Mouse (Mus musculus) adrenal gland (tissue): ENCODE data around the gene Zfp451.
"Not testable (repeated sequence)": the region's sequence is repeated elsewhere in the genome, so short reads cannot be mapped to it uniquely, and the experiment has no call there.

Source experiments
- intact Hi-C: fragments of 180-260 bp; cut with DNase I; formaldehyde crosslinking; loops from one replicate; pipeline ENCODE4 v1.15.1; 2025

Zfp451 gene

GRCm38 (mm10) chr1:33758488-33758887, 55.9 kb downstream of the Zfp451 start:
- intact Hi-C loops: loop anchor here (5.0 kb wide), 1 partner anchor 59 kb away; no protein-coding TSS in a partner anchor

GRCm38 (mm10) chr1:33757491-33758041, 56.8 kb downstream of the Zfp451 start, which contains the start of gene Bag2:
Gene Bag2, minus strand, starts transcription at chr1:33757795.
- intact Hi-C loops: loop anchor here (5.0 kb wide), 1 partner anchor 60 kb away; no protein-coding TSS in a partner anchor

- intact Hi-C loops: loop anchor here (5.0 kb wide), 1 partner anchor 60 kb away; no protein-coding TSS in a partner anchor
Observed at GRCm38 (mm10) chr1:33757033-33757413, 57.4 kb downstream of the Zfp451 start.

- intact Hi-C loops: loop anchor here (5.0 kb wide), 1 partner anchor 61 kb away; no protein-coding TSS in a partner anchor
Observed at GRCm38 (mm10) chr1:33756258-33757032, 58.0 kb downstream of the Zfp451 start.

GRCm38 (mm10) chr1:33755799-33756198, 58.6 kb downstream of the Zfp451 start:
- intact Hi-C loops: loop anchor here (5.0 kb wide), 1 partner anchor 62 kb away; no protein-coding TSS in a partner anchor

- intact Hi-C loops: loop anchor here (5.0 kb wide), 1 partner anchor 62 kb away; no protein-coding TSS in a partner anchor
Observed at GRCm38 (mm10) chr1:33754965-33755735, 59.2 kb downstream of the Zfp451 start.

- intact Hi-C loops: no loop called here
Observed at GRCm38 (mm10) chr1:33754089-33754488, 60.3 kb downstream of the Zfp451 start.

- intact Hi-C loops: no loop called here
Observed at GRCm38 (mm10) chr1:33751283-33751682, 63.1 kb downstream of the Zfp451 start.

- intact Hi-C loops: not testable (repeated sequence)
Observed at GRCm38 (mm10) chr1:33749709-33750108, 64.7 kb downstream of the Zfp451 start.

GRCm38 (mm10) chr1:33749109-33749508, 65.3 kb downstream of the Zfp451 start:
- intact Hi-C loops: no loop called here

- intact Hi-C loops: no loop called here
Observed at GRCm38 (mm10) chr1:33745901-33746300, 68.5 kb downstream of the Zfp451 start.

GRCm38 (mm10) chr1:33744815-33745214, 69.6 kb downstream of the Zfp451 start:
- intact Hi-C loops: not testable (repeated sequence)

- intact Hi-C loops: no loop called here
Observed at GRCm38 (mm10) chr1:33742903-33743302, 71.5 kb downstream of the Zfp451 start.

- intact Hi-C loops: loop anchor here (5.0 kb wide), 1 partner anchor 67 kb away; no protein-coding TSS in a partner anchor
Observed at GRCm38 (mm10) chr1:33739302-33739701, 75.1 kb downstream of the Zfp451 start.

GRCm38 (mm10) chr1:33738681-33739278, 75.6 kb downstream of the Zfp451 start:
- intact Hi-C loops: loop anchor here (5.0 kb wide), 1 partner anchor 66 kb away; no protein-coding TSS in a partner anchor

GRCm38 (mm10) chr1:33738281-33738680, 76.1 kb downstream of the Zfp451 start:
- intact Hi-C loops: loop anchor here (5.0 kb wide), 1 partner anchor 66 kb away; no protein-coding TSS in a partner anchor

- intact Hi-C loops: no loop called here
Observed at GRCm38 (mm10) chr1:33734001-33734685, 80.3 kb downstream of the Zfp451 start.

- intact Hi-C loops: no loop called here
Observed at GRCm38 (mm10) chr1:33733044-33733443, 81.4 kb downstream of the Zfp451 start.

GRCm38 (mm10) chr1:33725086-33725485, 89.3 kb downstream of the Zfp451 start:
- intact Hi-C loops: no loop called here

- intact Hi-C loops: no loop called here
Observed at GRCm38 (mm10) chr1:33724516-33724915, 89.9 kb downstream of the Zfp451 start.
